Mouse (Mus musculus) kidney, adult 2 months (tissue): ENCODE results near the gene Tubgcp2. TPM values are rescaled to one million over a fixed set of nuclear protein-coding genes. Genes with fewer than 3 reads are reported as not detected.

Experiments used
- DNase-seq: peaks from one replicate; pipeline ENCODE4 v3.0.0; 2021
- H3K27ac ChIP-seq: fragments of 200-500 bp; 2 replicates; pipeline ENCODE4 v1.5.1; 2012; ENCODE audit warnings: low read depth, low read length, control low read depth, inconsistent platforms; ENCODE audit not compliant: insufficient read depth
- H3K27me3 ChIP-seq: fragments of 200-500 bp; replicated peaks from 2 replicates; pipeline ENCODE4 v1.6.1; 2012; ENCODE audit warnings: mild to moderate bottlenecking, moderate library complexity, low read length, inconsistent platforms; ENCODE audit not compliant: control insufficient read depth, insufficient read depth
- H3K36me3 ChIP-seq: fragments of 200-500 bp; 2 replicates; pipeline ENCODE4 v1.6.1; 2012; ENCODE audit warnings: mild to moderate bottlenecking, moderate library complexity, low read length, inconsistent platforms; ENCODE audit not compliant: control insufficient read depth, insufficient read depth
- H3K4me1 ChIP-seq: fragments of 200-500 bp; 2 replicates; pipeline ENCODE4 v1.6.1; 2011; ENCODE audit warnings: low read length; ENCODE audit not compliant: control insufficient read depth, insufficient read depth
- H3K4me3 ChIP-seq: fragments of 200-500 bp; 2 replicates; pipeline ENCODE4 v1.5.1; 2011; ENCODE audit warnings: mild to moderate bottlenecking, low read depth, low read length, control low read depth; ENCODE audit not compliant: insufficient read depth
- CTCF ChIP-seq: fragments of 200-500 bp; conservative IDR thresholded peaks from 2 replicates; pipeline ENCODE4 v1.5.1; 2011; ENCODE audit warnings: low read depth, mild to moderate bottlenecking, control low read depth, low read length, moderate library complexity, mixed read lengths; ENCODE audit not compliant: insufficient read depth, insufficient read length
- POLR2A ChIP-seq: fragments of 200-500 bp; IDR thresholded peaks from one replicate; pipeline ENCODE4 v1.6.1; 2011; ENCODE audit warnings: low read depth, low read length, control low read depth
- WGBS: fragments of 180-500 bp; shearing (Covaris S2); methylation state at CpG from one replicate; pipeline ENCODE4 v1.1.7; 2018; 5-methylcytosine and 5-hydroxymethylcytosine counted together
- polyA plus RNA-seq: library from polyadenylated mRNA; depleted of rRNA; stranded (reverse); fragments of >200 nt; gene quantifications from 2 replicates; pipeline ENCODE4 v1.2.3, GENCODE M21; 2012

Gene Tubgcp2
- polyA plus RNA-seq, 1 experiment: 20.0 TPM

DNA sequence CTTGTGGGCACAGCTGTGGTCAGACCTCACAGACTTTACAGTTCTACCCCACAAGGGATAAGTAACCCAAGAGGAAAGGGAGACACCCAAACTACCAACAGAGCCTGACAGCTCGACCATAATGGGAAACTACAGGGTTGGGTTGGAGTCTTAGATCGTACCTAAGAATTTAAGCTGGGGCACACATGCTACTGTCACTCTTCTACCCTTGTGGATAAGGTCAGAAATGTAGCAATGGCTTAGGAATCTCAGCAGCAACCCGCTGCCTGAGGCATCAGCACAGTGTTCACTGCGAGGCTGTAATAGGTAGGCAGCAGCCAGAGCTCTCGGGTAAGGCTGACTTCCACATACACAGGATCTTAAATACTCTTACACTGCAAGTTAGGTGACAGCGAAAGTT, 42.9 kb downstream of the Tubgcp2 start:
- 92% methylated on average over 6 of the region's 6 CpGs for WGBS
- H3K4me3 ChIP-seq: no peak overlapping the region
- TF ChIP-seq CTCF (no peak), POLR2A (no peak)
- H3K27ac ChIP-seq: no peak overlapping the region
- H3K27me3 ChIP-seq: no peaks in the 10 kb centered on the region
- no peaks in the 10 kb centered on the region for H3K4me1 ChIP-seq
- no peaks in the 10 kb centered on the region for H3K36me3 ChIP-seq
- no peak for DNase-seq

DNA sequence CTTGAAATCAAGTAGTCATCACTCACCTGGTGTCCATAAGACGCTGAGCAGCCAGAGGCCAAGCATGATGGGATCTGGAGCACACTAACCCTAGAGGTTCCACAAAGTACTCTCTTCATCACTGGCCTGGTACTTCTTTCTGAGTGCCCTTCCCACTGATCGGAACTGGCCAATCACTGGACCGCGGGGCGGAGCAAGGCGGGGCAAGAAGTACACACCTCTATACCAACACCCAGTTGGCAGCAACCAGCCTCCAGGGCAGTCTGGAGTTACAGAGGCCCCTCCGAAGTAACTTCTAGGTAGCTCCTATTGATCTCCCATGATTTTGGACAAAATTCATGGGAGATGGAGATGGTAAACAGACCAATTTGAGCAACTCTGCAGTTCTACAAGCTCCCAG, 44.1 kb downstream of the Tubgcp2 start, which contains the start of gene Adam8:
Gene Adam8, minus strand, starts transcription at position 157 of the 400 bp plus-strand sequence.
- H3K4me3 ChIP-seq: no peak within 1 kb of the TSS

DNA sequence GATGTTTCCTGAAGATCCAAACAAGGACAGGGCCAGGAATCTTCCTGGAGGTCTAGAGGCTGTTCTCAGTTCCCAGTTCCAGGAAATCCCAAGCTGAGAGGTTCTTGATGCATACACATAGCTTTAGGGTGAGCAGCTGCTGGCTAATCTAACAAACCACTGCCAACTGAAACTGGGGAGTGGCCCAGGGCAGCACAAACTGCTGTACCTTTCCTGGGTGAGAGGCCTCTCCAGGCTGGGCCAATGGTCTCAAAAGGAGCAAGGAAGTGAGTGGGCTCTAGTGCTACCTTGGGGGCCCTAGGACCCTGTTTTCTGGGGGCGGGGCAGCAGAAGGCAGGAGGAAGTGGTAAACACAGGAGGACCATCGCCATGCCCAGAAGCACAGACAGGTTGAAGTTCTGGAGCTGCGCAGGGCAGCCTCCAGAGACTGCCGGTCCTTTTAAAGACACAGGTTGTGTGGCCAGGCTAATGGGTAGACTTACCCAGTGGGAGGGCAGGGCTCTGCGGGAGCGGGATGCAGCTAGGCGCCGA, 45.5 kb downstream of the Tubgcp2 start:
- H3K27me3 ChIP-seq: no peaks in the 10 kb centered on the region
- 72% methylated on average over 8 of the region's 8 CpGs for WGBS
- no peaks in the 10 kb centered on the region for H3K36me3 ChIP-seq
- H3K27ac ChIP-seq: no peak overlapping the region
- no peak for TF ChIP-seq CTCF
- no peak for TF ChIP-seq POLR2A
- DNase-seq: no peak
- no peaks in the 10 kb centered on the region for H3K4me1 ChIP-seq
- H3K4me3 ChIP-seq: no peak overlapping the region

More for the DNA sequence above, 44.1 kb downstream of the Tubgcp2 start, which contains the start of gene Adam8:
- Histone ChIP-seq H3K27ac (no peak within 1 kb of the TSS), H3K4me1 (no peaks in the 10 kb centered on the region), H3K36me3 (no peaks in the 10 kb centered on the region), H3K27me3 (no peaks in the 10 kb centered on the region)
- 26% methylated on average over 7 of the region's 7 CpGs for WGBS
- peak; percentile 36 for DNase-seq
- TF ChIP-seq POLR2A: no peak
- TF ChIP-seq CTCF: no peak

DNA sequence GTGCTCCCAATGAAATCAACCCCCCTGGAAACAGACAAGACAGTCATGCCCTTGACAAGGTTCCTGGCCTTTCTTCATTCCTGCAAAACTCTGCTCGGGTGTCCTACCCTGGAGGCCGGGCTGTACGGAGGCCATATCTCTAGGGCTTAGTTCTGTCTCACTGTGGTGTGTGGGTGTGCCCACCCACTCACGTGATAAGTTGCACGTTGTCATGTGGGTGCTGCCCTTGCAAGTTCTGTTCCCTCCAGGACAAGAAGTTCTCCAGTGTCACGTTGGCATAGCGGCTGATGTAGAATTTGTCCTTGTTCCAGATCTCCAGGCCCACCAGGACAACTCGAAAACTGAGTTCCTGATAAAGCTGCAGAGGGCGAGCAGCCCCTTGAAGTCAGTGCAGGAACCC, 48.2 kb downstream of the Tubgcp2 start:
- WGBS: 84% methylated on average over 9 of the region's 9 CpGs
- DNase-seq: no peak
- H3K36me3 ChIP-seq: no peaks in the 10 kb centered on the region

DNA sequence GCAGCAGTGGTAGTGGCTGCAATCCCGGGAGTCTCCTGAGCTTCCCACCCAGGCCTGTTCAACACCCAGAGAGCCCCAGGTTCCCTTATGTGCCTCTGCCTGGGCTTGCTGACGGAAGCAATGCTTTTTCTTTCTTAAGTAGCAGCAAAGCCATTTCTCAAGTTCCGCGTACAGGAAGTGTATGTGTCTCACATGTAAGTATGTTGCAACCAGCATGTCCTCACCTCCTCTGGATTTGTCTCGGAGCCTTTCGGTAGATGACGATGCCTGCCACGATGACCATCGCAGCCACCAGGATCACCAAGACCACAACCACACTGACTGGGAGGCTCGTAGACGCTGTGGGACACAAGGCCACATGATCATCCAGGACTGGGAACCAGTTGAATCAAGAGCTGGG, 52.0 kb downstream of the Tubgcp2 start:
- Histone ChIP-seq H3K4me3 (no peak overlapping the region), H3K36me3 (no peaks in the 10 kb centered on the region), H3K4me1 (no peaks in the 10 kb centered on the region), H3K27ac (no peak overlapping the region), H3K27me3 (no peaks in the 10 kb centered on the region)
- WGBS: 94% methylated on average over 11 of the region's 11 CpGs
- no peak for TF ChIP-seq POLR2A
- no peak for TF ChIP-seq CTCF
- DNase-seq: no peak

More for the DNA sequence above, 48.2 kb downstream of the Tubgcp2 start:
- TF ChIP-seq POLR2A (no peak), CTCF (no peak)
- Histone ChIP-seq H3K4me3 (no peak overlapping the region), H3K27ac (no peak overlapping the region), H3K27me3 (no peaks in the 10 kb centered on the region), H3K4me1 (no peaks in the 10 kb centered on the region)

DNA sequence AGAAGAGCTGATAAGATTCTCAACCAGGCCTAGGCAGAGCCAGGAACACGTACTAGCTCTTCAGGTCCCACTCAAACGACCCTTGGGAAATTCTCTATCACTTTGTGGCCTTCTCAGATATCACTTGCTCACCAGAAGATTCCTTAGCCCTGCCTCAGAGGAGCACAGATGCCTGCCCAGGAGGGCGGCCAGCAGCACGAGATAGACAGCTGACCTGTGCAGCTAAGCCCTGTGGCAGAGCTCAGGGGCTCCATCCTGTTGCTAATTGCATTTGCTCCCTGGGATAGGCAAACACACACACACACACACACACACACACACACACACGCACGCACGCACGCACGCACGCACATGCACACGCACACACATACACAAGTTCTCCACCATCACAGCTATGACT, 54.4 kb downstream of the Tubgcp2 start:
- no peak overlapping the region for H3K4me3 ChIP-seq
- H3K4me1 ChIP-seq: no peaks in the 10 kb centered on the region
- H3K27ac ChIP-seq: no peak overlapping the region
- H3K27me3 ChIP-seq: no peaks in the 10 kb centered on the region
- 86% methylated on average over 11 of the region's 11 CpGs for WGBS
- TF ChIP-seq POLR2A (no peak), CTCF (no peak)
- DNase-seq: no peak
- H3K36me3 ChIP-seq: no peaks in the 10 kb centered on the region

DNA sequence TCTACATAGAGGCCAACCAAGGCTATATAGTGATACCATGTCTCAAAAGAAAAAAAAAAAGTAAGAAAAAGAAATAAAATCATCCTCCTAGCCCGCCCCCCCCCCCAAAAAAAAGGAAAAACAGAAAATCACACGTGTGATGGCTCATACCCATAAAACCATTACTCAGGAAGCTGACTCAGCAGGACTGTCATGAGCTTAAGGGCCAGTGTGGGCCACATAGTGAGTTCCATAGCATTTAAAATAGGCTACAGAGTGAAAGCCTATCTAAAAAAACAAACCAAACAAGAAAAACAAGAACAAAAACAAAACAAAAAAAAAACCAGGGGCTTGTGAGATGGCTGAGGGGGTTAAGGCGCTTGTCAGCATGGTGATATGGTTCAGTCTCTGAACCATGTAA, 55.7 kb downstream of the Tubgcp2 start:
- Histone ChIP-seq H3K27me3 (no peaks in the 10 kb centered on the region), H3K4me3 (no peak overlapping the region), H3K27ac (no peak overlapping the region), H3K4me1 (no peaks in the 10 kb centered on the region), H3K36me3 (no peaks in the 10 kb centered on the region)
- TF ChIP-seq CTCF: no peak
- TF ChIP-seq POLR2A: no peak
- DNase-seq: no peak
- 62% methylated on average over 3 of the region's 3 CpGs for WGBS
